Mouse (Mus musculus) megakaryocyte progenitor cell, adult 5-6 weeks (primary cell): ENCODE results near the gene Pramef25. TPM values are rescaled to one million over a fixed set of nuclear protein-coding genes. Genes with fewer than 3 reads are reported as not detected.
"Not testable (repeated sequence)": the region's sequence is repeated elsewhere in the genome, so short reads cannot be mapped to it uniquely, and the experiment has no call there.

ENCODE experiments used
- ATAC-seq: replicated peaks from 2 replicates; pipeline ENCODE4 v1.8.0; 2016; ENCODE audit warnings: mild to moderate bottlenecking, moderate TSS enrichment, inconsistent platforms; ENCODE audit not compliant: poor library complexity
- total RNA-seq, 2 experiments: library from RNA; stranded (forward) in 1 of 2; stranded (reverse) in 1 of 2; fragments of 157-497, 149-512 nt in 1 of 2; fragments of 200-1000 nt in 1 of 2; gene quantifications; 2 replicates each; pipeline versions ENCODE4 v1.2.3 to v1.2.4; 2015 to 2017

The Pramef25 gene
- total RNA-seq (2015): not detected in 2 replicates
- total RNA-seq (2017): not detected in 2 replicates

GRCm38 (mm10) chr4:143950916-143951315, at the start of gene Pramef25:
Gene Pramef25 (minus strand): TSS chr4:143951016.
- not testable (repeated sequence) for ATAC-seq

- not testable (repeated sequence) for ATAC-seq
Measured at GRCm38 (mm10) chr4:143994269-143994668, 43.5 kb upstream of the Pramef25 start, which contains the start of gene Pramef17. Gene Pramef17 (minus strand): TSS chr4:143994369.

GRCm38 (mm10) chr4:143988126-143988525, 37.3 kb upstream of the Pramef25 start:
- not testable (repeated sequence) for ATAC-seq

GRCm38 (mm10) chr4:143987475-143987941, 36.7 kb upstream of the Pramef25 start:
- ATAC-seq: not testable (repeated sequence)

GRCm38 (mm10) chr4:143985733-143986132, 34.9 kb upstream of the Pramef25 start:
- not testable (repeated sequence) for ATAC-seq

GRCm38 (mm10) chr4:143985165-143985564, 34.3 kb upstream of the Pramef25 start:
- ATAC-seq: not testable (repeated sequence)

- ATAC-seq: not testable (repeated sequence)
Measured at GRCm38 (mm10) chr4:143983446-143983845, 32.6 kb upstream of the Pramef25 start.

GRCm38 (mm10) chr4:143966850-143967249, 16.0 kb upstream of the Pramef25 start, which contains the start of gene Gm13101:
Gene Gm13101 (minus strand): TSS chr4:143966950.
- not testable (repeated sequence) for ATAC-seq

- ATAC-seq: not testable (repeated sequence)
Measured at GRCm38 (mm10) chr4:143900280-143900679, 50.5 kb downstream of the Pramef25 start, which contains the start of gene Pramef6. Gene Pramef6 (minus strand): TSS chr4:143900380.

Other genes with a start within 250 kb of the Pramef25 start
- gene Gm13089, start 248.3 kb downstream of the Pramef25 start, total RNA-seq (2015): not detected in 2 replicates
- gene Gm13089, start 248.3 kb downstream of the Pramef25 start, total RNA-seq (2017): not detected in 2 replicates
- not detected in 2 replicates for gene Gm13078, start 231.6 kb downstream of the Pramef25 start, total RNA-seq (2015)
- gene Gm13078, start 231.6 kb downstream of the Pramef25 start, total RNA-seq (2017): not detected in 2 replicates
- gene Gm13023, start 161.7 kb downstream of the Pramef25 start, total RNA-seq (2015): not detected in 2 replicates
- gene Gm13023, start 161.7 kb downstream of the Pramef25 start, total RNA-seq (2017): not detected in 2 replicates
- not detected in 2 replicates for gene Gm13084, start 134.9 kb downstream of the Pramef25 start, total RNA-seq (2015)
- gene Gm13084, start 134.9 kb downstream of the Pramef25 start, total RNA-seq (2017): not detected in 2 replicates
- gene Gm13103, start 104.5 kb downstream of the Pramef25 start, total RNA-seq (2015): not detected in 2 replicates
- not detected in 2 replicates for gene Gm13103, start 104.5 kb downstream of the Pramef25 start, total RNA-seq (2017)
- gene Pramef6, start 50.6 kb downstream of the Pramef25 start, total RNA-seq (2015): not detected in 2 replicates
- not detected in 2 replicates for gene Pramef6, start 50.6 kb downstream of the Pramef25 start, total RNA-seq (2017)
- gene Gm13101, start 15.9 kb upstream of the Pramef25 start, total RNA-seq (2015): not detected in 2 replicates
- not detected in 2 replicates for gene Gm13101, start 15.9 kb upstream of the Pramef25 start, total RNA-seq (2017)
- not detected in 2 replicates for gene Pramef17, start 43.4 kb upstream of the Pramef25 start, total RNA-seq (2015)
- gene Pramef17, start 43.4 kb upstream of the Pramef25 start, total RNA-seq (2017): not detected in 2 replicates
- not detected in 2 replicates for gene Pramel4, start 108.1 kb upstream of the Pramef25 start, total RNA-seq (2015)
- not detected in 2 replicates for gene Pramel4, start 108.1 kb upstream of the Pramef25 start, total RNA-seq (2017)
- not detected in 2 replicates for gene Gm13102, start 155.5 kb upstream of the Pramef25 start, total RNA-seq (2015)
- gene Gm13102, start 155.5 kb upstream of the Pramef25 start, total RNA-seq (2017): not detected in 2 replicates
- not detected in 2 replicates for gene Oog3, start 211.6 kb upstream of the Pramef25 start, total RNA-seq (2015)
- gene Oog3, start 211.6 kb upstream of the Pramef25 start, total RNA-seq (2017): not detected in 2 replicates
- not detected in 2 replicates for gene Oog2, start 239.7 kb upstream of the Pramef25 start, total RNA-seq (2015)
- not detected in 2 replicates for gene Oog2, start 239.7 kb upstream of the Pramef25 start, total RNA-seq (2017)